Mouse (Mus musculus): ENCODE data around the gene BC029722.

- TF ChIP-seq POLR2A (IDR thresholded peaks at IDR 0.05; ENCODE audit: low read depth, low read length) (no peak), CTCF (IDR thresholded peaks at IDR 0.05; ENCODE audit: borderline replicate concordance, insufficient read depth, low read length) (no peak)
Measured at GRCm38 (mm10) chr2:155773664-155774063, 45.6 kb downstream of the BC029722 start.
